Mouse (Mus musculus) ZHBTc4 (cell line): ENCODE measurements at regions not wholly inside any gene's neighbourhood (a gene's known extent, or its start where the extent isn't known, plus 50 kb on each side); places are given as distances from the start of the nearest gene placed in this dataset.
A peak's percentile ranks its signal among the peaks of the same experiment; 100 is the strongest.

Experiments used
- DNase-seq: peaks from one replicate; pipeline ENCODE4 v3.0.0-alpha.2; 2011; ENCODE audit warnings: low read depth, low spot score

DNA sequence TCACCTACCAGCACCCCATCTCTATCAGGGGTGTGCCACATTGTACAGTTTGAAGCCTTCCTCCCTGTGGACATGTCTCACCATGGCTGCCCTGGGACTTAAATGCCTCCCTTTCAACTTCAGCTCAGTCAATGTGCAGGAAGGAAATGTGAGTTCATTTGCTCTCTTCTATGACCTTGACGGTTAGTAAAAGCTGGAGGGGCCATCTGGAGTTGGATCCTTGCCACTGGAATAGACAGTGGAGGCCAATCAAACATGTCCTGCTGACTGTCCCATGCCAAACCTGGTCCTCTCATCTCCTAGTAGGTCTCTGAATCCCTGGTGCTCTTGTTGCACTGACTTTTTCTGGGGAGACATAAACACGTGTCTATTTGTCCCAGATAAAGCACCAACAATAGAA lies 220.2 kb downstream of the Abcc12 start:
- DNase-seq: no peak

DNA sequence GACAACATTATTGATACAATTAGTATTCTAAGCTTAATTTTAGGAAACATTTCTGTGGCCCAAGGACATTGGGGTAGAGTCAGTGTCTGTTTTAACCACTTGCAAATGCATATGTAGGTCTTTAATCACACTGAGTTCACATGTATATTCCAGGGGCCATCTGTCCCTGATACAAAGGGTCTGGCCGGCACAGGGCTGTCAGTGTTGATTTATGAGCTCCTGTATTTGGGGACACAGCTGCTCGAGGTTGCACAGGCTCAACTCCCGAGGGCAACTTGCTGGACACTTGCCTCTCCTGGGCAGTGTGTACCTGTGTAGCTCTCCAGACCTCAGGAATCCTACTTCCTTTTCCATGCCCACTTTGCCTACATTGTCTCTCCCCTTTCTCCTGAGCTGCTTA lies 221.0 kb downstream of the Abcc12 start:
- no peak for DNase-seq

GRCm38 (mm10) chr8:86353816-86354215 lies 226.7 kb downstream of the Abcc12 start:
- DNase-seq: peak; percentile 16

GRCm38 (mm10) chr8:86351545-86352190 lies 228.8 kb downstream of the Abcc12 start:
- no peak for DNase-seq

- DNase-seq: no peak
Measured at GRCm38 (mm10) chr8:86350128-86350527, 230.4 kb downstream of the Abcc12 start.

DNA sequence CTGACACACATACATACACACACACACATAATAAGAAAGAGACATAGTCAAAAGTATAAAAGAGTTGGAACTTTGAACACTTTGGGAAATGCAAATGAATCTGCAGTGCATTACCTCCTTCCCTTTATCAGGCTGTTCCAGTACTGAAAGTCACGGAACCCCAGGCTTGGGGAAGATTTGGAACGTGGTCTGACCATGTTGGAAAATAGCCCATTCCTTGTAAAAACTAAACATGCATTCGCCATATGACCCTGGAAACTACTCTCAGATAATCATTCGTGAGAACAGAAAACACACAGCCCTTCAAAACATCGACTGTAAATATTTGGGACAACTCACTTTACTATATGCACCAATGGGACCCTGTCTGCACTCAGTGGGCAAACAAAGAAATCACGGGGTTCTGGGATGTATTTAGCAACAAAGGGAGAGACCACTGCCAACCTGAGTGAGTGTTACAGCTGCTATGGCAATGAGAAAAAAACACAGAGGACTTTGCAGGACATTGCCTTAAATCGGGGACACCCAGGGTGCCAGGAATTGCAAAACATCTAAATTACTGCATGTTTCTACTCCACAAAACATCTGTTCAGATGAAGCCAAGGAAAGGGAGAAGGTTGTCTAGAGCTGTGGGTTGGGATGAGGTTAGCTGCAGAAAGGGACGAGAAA lies 238.3 kb downstream of the Abcc12 start:
- no peak for DNase-seq

DNA sequence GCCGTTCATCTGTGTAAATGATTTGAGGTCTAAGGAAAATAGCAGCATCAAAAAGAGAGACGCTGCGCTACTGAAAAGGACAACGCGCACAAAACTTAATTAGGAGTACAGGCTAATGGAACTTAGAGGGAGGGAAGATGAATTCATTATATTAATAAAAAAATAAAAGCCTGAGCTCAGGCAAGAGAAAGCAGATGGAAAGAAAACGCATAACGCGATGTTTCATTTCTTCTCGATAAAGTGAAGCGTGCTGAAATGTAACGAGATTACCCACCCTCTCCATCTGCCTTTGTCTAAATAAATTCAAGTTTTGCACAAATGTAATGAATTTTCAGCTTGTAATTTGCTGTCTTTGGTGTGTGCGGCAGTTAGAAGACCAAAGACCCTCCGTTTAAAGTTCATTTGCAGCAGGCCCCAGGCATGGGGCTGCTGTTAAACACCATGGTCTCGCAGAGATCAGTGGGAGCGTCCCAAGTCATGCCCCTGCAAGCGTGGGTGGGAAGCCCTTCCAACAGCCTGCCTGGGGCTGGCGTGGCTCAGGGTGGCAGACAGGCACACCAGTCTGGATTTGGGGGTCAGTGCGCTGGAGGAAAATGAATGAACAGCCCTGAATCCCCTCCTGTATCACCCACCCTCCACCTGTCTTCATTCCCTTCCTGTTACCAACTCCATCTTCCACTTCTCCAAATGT lies 241.8 kb downstream of the Abcc12 start:
- DNase-seq: no peak

DNA sequence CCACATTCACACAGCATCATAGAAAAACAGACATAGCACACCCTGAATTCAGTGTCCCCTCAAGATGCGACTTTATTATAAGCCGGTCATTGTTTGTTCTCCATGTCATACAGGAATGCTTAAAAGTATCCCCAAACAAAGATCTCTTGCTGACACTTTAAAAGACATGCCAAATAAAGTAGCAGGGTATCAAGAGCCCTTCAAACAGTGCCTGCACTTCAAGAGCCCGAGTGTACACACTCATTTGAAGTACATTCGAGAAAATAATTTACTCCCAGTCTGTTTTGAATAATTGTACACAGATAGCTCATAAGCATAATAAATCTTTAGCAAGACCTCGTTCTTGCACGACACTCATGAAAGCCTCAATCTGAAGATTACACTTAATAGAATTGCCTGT lies 249.1 kb downstream of the Abcc12 start:
- no peak for DNase-seq

DNA sequence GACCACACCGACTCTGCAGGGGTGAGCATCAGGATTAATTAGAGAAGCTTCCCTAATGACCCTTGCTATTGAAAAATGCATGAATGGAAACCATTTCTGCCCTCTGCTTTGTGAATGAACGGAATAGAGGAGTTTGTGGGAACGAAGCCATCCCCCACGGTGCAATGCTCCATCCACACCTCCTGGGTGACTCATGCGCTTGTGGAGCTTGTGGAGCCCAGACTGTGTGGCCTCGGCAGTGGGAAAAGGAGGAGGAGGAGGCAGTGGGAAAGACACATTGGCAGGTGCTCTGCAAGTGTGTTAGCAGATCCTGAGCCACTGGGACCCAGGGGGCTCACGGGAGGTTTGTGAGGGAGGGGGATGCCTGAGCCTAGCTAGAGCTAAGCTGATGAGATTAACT lies 251.9 kb downstream of the Abcc12 start:
- DNase-seq: no peak

DNA sequence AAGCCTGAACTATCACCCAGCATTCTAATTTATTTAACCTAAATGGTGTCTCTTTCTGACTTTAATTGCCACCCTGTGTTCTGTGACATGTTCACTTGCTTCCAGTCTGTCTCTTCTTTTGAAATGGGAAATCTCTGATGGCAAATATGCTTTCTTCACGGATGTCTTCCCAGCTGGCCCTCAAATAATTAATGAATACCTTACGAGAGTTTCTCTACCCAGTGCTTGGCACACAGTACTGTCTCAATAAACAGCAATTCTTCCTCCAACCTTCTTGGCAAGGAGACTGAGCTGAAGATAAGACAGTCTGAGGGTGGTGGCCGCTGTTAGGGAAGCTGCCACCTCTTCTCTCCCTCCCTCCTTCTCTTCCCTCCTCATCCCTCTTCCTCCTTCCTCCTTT lies 252.5 kb downstream of the Abcc12 start:
- DNase-seq: no peak

GRCm38 (mm10) chr8:86325040-86325439 lies 255.4 kb downstream of the Abcc12 start:
- DNase-seq: no peak

DNA sequence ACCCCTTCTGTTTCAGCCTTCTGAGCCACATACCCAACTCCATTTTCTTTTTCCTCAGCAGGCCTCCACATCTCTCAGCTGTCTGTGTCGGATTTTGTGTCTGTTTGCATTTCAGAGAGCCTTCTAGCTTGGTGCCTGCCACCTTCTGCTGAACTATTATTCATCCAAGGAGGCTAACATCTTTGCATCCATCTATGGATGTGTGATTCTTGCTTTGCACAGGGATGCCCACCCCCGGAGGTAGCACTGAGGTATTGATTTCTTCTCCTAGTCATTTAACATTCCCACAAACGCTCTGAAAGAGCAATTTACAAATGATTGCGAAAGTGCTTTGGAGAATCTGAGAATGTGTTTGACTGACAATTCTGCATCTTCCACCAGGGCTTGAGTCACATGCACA lies 255.9 kb downstream of the Abcc12 start:
- DNase-seq: no peak

DNA sequence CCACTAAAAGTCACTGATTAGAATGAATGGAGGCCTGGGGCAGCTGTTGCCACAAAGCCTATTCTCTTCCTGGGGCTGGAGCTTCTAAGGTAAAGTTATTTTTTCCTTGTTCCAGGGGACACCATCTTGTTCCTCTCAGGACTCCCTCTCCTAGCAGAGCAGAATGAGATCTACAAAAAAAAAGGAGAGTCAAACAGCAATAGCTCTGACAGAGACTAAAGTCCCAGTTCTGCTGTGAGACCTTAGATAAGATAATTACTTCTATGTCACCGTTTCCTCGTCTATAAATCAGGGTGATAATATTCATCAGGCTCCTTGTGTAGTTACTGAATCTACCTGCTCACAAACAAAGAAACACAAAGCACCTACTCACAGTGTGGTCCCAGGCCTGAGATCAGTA lies 256.7 kb downstream of the Abcc12 start:
- no peak for DNase-seq

- DNase-seq: no peak
Measured at GRCm38 (mm10) chr8:86322494-86322893, 258.0 kb downstream of the Abcc12 start.

DNA sequence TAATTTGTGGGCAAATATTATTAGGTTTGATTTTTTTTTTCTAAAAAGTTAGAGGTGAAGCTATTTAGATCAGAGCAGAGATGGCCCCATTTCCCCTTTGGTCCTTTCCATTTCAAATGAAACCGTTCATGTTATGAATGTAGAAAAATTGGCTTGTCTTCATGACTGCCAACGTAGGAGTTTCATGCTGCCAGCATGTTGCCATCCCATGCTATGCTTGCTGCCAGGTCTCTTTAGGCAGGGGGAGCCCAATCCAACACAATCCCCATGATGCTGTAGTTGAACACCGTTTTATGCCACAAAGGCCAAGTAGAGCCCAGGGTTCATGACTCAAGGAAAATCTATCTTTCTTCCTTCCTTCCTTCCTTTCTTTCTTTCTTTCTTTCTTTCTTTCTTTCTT lies 259.5 kb downstream of the Abcc12 start:
- DNase-seq: no peak

- no peak for DNase-seq
Measured at GRCm38 (mm10) chr8:86318531-86318930, 262.0 kb downstream of the Abcc12 start.

DNA sequence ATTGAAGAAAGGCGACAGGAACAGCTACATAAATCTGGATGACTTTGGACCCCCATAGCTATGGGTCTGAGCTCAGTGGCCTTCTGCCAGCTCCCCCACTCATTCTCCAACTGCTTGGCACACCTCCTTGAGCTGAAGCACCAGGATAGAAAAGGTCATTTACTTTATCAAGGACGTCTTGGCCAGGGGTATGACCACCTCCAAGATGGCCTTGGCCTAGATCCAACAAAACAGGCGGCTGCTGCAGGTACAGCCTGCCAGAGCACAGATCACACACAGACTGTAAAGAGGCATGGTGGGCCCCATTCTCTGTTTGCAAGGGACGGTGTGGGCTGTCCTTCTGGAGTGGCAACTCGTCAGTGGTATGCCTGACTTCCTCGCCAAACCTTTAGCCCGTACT lies 264.2 kb downstream of the Abcc12 start:
- DNase-seq: no peak

DNA sequence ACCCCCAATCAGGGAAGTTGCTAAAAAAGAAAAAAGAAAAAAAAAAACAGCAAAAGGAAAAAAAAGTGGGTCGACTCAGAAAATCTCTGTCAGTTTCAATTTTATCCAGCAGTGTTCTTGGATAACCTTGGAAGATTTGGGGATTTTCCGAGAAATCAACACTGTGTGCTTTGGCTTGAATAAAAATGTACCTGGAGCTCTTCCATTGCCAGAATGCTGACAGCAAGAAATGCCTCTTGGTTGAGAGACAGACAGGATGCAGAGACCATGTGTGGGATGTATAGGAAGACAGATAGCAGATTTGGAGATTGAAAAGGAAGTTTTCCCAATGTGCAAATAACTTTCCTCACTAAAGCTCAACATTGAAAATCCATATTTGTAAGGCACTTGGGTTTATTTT lies 271.0 kb downstream of the Abcc12 start:
- no peak for DNase-seq

GRCm38 (mm10) chr8:86307339-86307738 lies 273.1 kb downstream of the Abcc12 start:
- no peak for DNase-seq

GRCm38 (mm10) chr8:86301885-86302509 lies 278.5 kb downstream of the Abcc12 start:
- no peak for DNase-seq

- DNase-seq: no peak
Measured at GRCm38 (mm10) chr8:86288713-86289384, 291.6 kb downstream of the Abcc12 start.

DNA sequence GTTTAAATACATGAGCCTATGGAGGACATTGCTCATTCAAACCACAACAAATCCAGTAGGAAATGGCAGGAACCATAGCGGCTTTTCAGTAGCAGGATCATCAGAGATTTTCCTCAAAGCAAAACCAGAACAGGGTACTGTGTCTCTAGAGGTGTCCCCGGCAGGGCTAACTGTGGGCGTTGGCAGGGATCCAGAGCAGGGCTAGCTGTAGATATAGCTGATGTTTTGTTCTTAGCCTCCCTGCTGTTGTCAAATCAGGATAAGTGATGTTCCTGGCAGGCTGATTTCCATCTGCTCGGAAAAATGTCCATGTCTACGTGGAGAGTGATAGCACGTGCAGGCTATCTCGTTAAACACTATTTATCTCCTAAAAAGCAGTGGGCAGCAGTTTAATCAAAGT lies 297.6 kb downstream of the Abcc12 start:
- DNase-seq: no peak
